Mouse (Mus musculus): Measurements from ENCODE around the gene Rap1gap2.

- no peak for TF ChIP-seq ZKSCAN1 (IDR thresholded peaks at IDR 0.05; ENCODE audit: low read depth, low read length)
- no peak for TF ChIP-seq GABPA (IDR thresholded peaks at IDR 0.05; ENCODE audit: low read depth, low read length)
- TF ChIP-seq CTCF (IDR thresholded peaks at IDR 0.05 in 2 of 3, conservative IDR thresholded peaks at IDR 0.05 in 1 of 3; ENCODE audit: control insufficient read depth in 1 of 3, insufficient read depth in 1 of 3, low read depth in 2 of 3, low read length in 3 of 3, poor library complexity in 1 of 3, severe bottlenecking in 1 of 3), result no peak
- TF ChIP-seq MAX (IDR thresholded peaks at IDR 0.05; ENCODE audit: low read length), result no peak
- no peak for TF ChIP-seq BHLHE40 (IDR thresholded peaks at IDR 0.05; ENCODE audit: borderline replicate concordance, low read depth, low read length)
Observed at GRCm38 (mm10) chr11:74516112-74516511, 94.6 kb downstream of the Rap1gap2 start.
